Mouse (Mus musculus): ENCODE measurements around the gene Stx1b. TPM values are rescaled to one million over a fixed set of nuclear protein-coding genes. Genes with fewer than 3 reads are reported as not detected.

The Stx1b gene
- polyA plus RNA-seq (2017; shearing (Covaris generic)) = 0.41 TPM

DNA sequence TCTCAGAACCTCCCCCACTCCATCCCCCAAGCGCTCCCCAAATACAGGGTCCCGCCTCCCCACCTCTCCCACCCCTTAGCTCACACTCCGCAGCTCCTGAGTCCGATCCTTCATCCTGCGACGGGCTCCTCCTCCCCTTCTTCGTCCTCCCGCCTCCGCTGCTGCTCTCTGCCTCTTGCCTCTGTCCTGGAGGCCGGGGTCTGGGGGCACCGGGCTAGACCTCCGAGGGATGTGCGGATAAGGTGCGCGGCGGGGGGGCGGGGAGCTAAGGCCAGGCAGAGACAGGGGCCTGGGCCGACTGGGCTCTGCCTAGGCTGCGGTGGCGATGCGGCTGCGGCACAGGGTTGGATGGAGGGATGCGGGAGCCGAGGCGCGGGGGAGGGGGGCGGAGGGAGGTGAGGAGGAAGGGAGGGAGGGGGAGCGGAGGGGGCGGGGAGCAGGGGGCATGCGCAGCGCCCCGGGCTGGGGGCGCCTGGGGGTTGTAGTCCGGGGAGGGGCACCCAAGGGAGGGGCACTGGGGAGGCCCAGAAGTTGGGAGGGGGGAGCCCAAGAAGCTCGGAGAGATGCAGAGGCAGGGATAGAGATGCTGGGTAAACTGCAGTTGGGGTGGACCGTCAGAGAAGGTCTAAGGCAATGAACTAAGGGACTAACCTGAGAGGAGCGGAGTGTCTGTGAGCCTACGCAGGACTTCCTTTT lies at the start of gene Stx1b, which contains the start of gene Stx4a:
Gene Stx1b (minus strand): TSS at position 374 of the 696 bp plus-strand sequence.
Gene Stx4a (plus strand): TSS at position 119 of the 696 bp plus-strand sequence.

DNA sequence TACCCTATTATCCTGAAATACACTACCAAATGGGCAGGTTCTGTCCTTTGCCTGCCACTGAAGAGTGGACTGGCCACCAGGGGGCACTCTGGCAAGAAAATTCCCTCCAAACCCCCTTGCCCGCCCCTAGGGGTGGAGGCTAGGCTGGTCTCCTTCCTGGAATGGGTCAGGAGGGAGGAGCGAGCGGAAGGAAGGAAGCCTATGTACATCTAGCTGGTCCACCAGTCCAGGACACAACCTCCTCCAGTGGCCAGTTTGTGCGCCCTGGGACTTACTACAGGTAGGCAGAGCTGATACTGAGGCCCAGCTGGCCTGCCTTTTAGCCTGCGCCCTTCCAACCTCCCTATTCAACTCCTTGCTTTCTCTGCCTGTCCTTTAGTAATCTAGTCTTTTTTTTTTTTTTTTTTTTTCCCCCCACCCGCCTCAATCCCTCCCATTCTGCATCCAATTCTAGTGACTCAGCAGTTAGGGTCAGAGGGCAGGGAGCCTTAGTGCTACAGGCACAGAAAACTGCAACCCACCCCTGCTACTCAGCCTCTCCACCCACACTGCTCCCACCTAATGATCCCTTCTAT lies 23.8 kb downstream of the Stx1b start, which contains the start of gene Hsd3b7:
Gene Hsd3b7 (plus strand): TSS at position 170 of the 575 bp plus-strand sequence.

GRCm38 (mm10) chr7:127785308-127785707 lies 39.0 kb downstream of the Stx1b start, which contains the start of gene Gm49388:
TSS of gene Gm49388 (plus strand) at chr7:127785608.

DNA sequence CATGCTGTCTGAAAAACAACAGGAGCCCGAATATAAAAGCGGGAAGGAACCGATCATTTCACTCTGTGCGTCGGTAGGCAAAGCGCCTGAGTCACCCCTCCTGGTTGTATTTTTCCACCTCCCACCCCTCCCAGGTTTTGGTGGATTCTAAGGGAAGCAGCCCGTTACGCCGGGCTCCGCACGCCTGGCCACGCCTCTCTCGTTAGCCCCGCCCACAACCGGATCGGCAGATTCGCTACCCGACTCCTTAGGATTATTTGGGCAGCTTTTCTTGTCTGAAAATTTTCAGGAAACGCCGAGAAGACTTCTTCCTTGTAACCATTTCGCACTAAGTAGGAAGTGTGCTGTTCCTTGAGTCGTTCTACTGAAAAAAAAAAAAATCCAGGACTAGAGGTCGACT lies 47.9 kb downstream of the Stx1b start, which contains the start of gene Setd1a:
Gene Setd1a (plus strand): TSS at position 245 of the 400 bp plus-strand sequence.

DNA sequence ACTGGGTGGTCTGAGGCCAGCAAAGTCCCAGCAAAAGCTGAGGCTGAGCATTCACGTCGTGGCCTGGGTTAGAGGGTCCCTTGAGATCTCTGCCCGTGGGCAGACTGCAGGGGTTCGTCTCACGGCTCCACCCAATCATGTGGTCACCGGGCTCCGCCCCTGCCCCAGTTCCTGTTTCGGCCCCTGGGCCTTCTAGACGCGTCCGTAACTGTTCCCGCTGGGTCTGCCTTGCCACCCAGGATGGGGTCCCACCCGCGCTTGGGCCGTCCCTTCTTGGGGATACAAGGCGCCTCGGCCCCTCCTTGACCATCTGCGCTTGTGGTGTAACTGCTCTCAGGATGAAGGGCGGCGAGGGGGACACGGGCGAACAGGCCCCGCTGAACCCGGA lies 54.7 kb downstream of the Stx1b start, which contains the start of gene Orai3:
Gene Orai3 (plus strand): TSS at position 165 of the 388 bp plus-strand sequence.

Other genes with a start within 250 kb of the Stx1b start
- gene Ccdc189, start 236.0 kb downstream of the Stx1b start, polyA plus RNA-seq (2017; shearing (Covaris generic)) = 0.39 TPM
- gene Rnf40, start 235.8 kb downstream of the Stx1b start, polyA plus RNA-seq (2017; shearing (Covaris generic)) = 108 TPM
- gene Zfp629, start 208.8 kb downstream of the Stx1b start, polyA plus RNA-seq (2017; shearing (Covaris generic)) = 1.7 TPM
- gene Bcl7c, start 115.6 kb downstream of the Stx1b start, polyA plus RNA-seq (2017; shearing (Covaris generic)) = 59.3 TPM
- gene Ctf1, start 111.8 kb downstream of the Stx1b start, polyA plus RNA-seq (2017; shearing (Covaris generic)) = not detected
- gene Ctf2, start 92.4 kb downstream of the Stx1b start, polyA plus RNA-seq (2017; shearing (Covaris generic)) = not detected
- gene Fbxl19, start 80.0 kb downstream of the Stx1b start, polyA plus RNA-seq (2017; shearing (Covaris generic)) = 0.71 TPM
- 10.5 TPM for gene Orai3, start 54.7 kb downstream of the Stx1b start, polyA plus RNA-seq (2017; shearing (Covaris generic))
- gene Setd1a, start 47.9 kb downstream of the Stx1b start, polyA plus RNA-seq (2017; shearing (Covaris generic)) = 7.5 TPM
- gene Gm49388, start 38.9 kb downstream of the Stx1b start, polyA plus RNA-seq (2017; shearing (Covaris generic)) = not detected
- gene Hsd3b7, start 23.9 kb downstream of the Stx1b start, polyA plus RNA-seq (2017; shearing (Covaris generic)) = 0.79 TPM
- gene Stx4a, start 255 bp downstream of the Stx1b start, polyA plus RNA-seq (2017; shearing (Covaris generic)) = 111 TPM
- gene Zfp646, start 51.7 kb upstream of the Stx1b start, polyA plus RNA-seq (2017; shearing (Covaris generic)) = 25.8 TPM
- gene Zfp668, start 52.3 kb upstream of the Stx1b start, polyA plus RNA-seq (2017; shearing (Covaris generic)) = 9.0 TPM
- 0.51 TPM for gene Prss53, start 66.4 kb upstream of the Stx1b start, polyA plus RNA-seq (2017; shearing (Covaris generic))
- gene Gm21974, start 70.9 kb upstream of the Stx1b start, polyA plus RNA-seq (2017; shearing (Covaris generic)) = not detected
- gene Vkorc1, start 71.1 kb upstream of the Stx1b start, polyA plus RNA-seq (2017; shearing (Covaris generic)) = 47.2 TPM
- 39.1 TPM for gene Bckdk, start 79.5 kb upstream of the Stx1b start, polyA plus RNA-seq (2017; shearing (Covaris generic))
- 32.7 TPM for gene Kat8, start 88.0 kb upstream of the Stx1b start, polyA plus RNA-seq (2017; shearing (Covaris generic))
- not detected for gene Prss8, start 105.6 kb upstream of the Stx1b start, polyA plus RNA-seq (2017; shearing (Covaris generic))
- gene Prss36, start 122.2 kb upstream of the Stx1b start, polyA plus RNA-seq (2017; shearing (Covaris generic)) = 1.7 TPM
- 253 TPM for gene Fus, start 142.9 kb upstream of the Stx1b start, polyA plus RNA-seq (2017; shearing (Covaris generic))
- gene Pycard, start 169.3 kb upstream of the Stx1b start, polyA plus RNA-seq (2017; shearing (Covaris generic)) = 95.9 TPM
- not detected for gene Trim72, start 179.4 kb upstream of the Stx1b start, polyA plus RNA-seq (2017; shearing (Covaris generic))
- 0.39 TPM for gene Itgam, start 238.1 kb upstream of the Stx1b start, polyA plus RNA-seq (2017; shearing (Covaris generic))
- not detected for gene Gm49368, start 238.1 kb upstream of the Stx1b start, polyA plus RNA-seq (2017; shearing (Covaris generic))